Comparison of ENCODE assay signal across 9 mouse cellular contexts in the genomic region with DNA sequence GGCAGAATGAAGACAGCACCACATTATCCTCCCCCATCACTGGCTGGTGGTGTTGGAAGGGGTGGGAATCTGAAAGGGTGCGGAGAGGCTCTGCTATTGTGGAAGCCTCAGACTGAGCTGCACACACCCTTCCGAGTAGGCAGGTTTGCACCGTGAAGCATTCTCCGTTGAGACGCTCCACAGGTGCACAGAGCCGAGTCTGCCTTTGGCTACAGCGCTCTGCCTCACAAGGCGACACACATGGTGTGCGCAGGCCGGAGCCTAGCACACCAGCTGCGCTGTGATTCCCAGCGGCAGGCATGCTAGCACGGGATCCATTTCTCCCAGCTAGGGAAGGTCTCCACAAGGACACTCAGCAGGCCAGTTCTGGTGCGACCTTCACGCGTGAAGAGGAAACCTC. TPM values are rescaled to one million over a fixed set of nuclear protein-coding genes. Genes with fewer than 3 reads are reported as not detected.
DNase-seq lines count a peak whose midpoint lies in the region; ATAC-seq and TF ChIP-seq lines count a peak whose summit lies in the region.
"Had no signal": no experiment of that assay in that cellular context is flagged by ENCODE, and none has a peak within 500 bp of the region (broad histone marks: within the 10 kb centered on the region; RNA-seq: fewer than 3 reads in every experiment).

No protein-coding gene starts in this region.

- peak; percentile 38; the same call in 1 of the 2 replicates for ATAC-seq in midbrain, embryonic 13.5 days
- ATAC-seq in midbrain, postnatal 0 days (ENCODE audit: low FRiP score): no peak
- peak; percentile 29; the same call in 1 of the 2 replicates for ATAC-seq in forebrain, embryonic 15.5 days (replicated peaks)

- intact Hi-C loops in heart, postnatal 10 days (cut with DNase I): no loop called here

- TF ChIP-seq CTCF in midbrain, postnatal 0 days (IDR thresholded peaks at IDR 0.05): no peak
- no peak for TF ChIP-seq CTCF in layer of hippocampus, adult 2 months (conservative IDR thresholded peaks at IDR 0.05)

- WGBS in midbrain, embryonic 13.5 days: 65% methylated on average over 16 of the region's 16 CpGs
- 58% methylated on average over 16 of the region's 16 CpGs for WGBS in midbrain, postnatal 0 days
- WGBS in forebrain, embryonic 15.5 days: 49% methylated on average over 16 of the region's 16 CpGs

- H3K9ac ChIP-seq in midbrain, embryonic 13.5 days (replicated peaks): no peak overlapping the region
- H3K9ac ChIP-seq in midbrain, postnatal 0 days (replicated peaks; ENCODE audit: low read length, poor library complexity, severe bottlenecking): no peak overlapping the region
- no peak overlapping the region for H3K9ac ChIP-seq in forebrain, embryonic 15.5 days (replicated peaks)

- 0 out of 2 replicates have a peak, but pooled peaks cover 6% of the 10 kb centered on the region for H3K27me3 ChIP-seq in midbrain, embryonic 13.5 days
- H3K27me3 ChIP-seq in midbrain, postnatal 0 days (ENCODE audit: insufficient read depth, low read length): no peaks in the 10 kb centered on the region
- no peaks in the 10 kb centered on the region for H3K27me3 ChIP-seq in forebrain, embryonic 15.5 days

- H3K36me3 ChIP-seq in midbrain, embryonic 13.5 days: no peaks in the 10 kb centered on the region
- H3K36me3 ChIP-seq in midbrain, postnatal 0 days (ENCODE audit: insufficient read depth, low read length): no peaks in the 10 kb centered on the region
- no peaks in the 10 kb centered on the region for H3K36me3 ChIP-seq in forebrain, embryonic 15.5 days

- H3K4me1 ChIP-seq in midbrain, embryonic 13.5 days (replicated peaks): peaks cover 35% of the 10 kb centered on the region
- peaks cover 16% of the 10 kb centered on the region; the same call in 1 of the 2 replicates for H3K4me1 ChIP-seq in midbrain, postnatal 0 days (ENCODE audit: insufficient read depth, low read length)
- H3K4me1 ChIP-seq in forebrain, embryonic 15.5 days: peaks cover 30% of the 10 kb centered on the region

- no peak overlapping the region for H3K4me2 ChIP-seq in midbrain, embryonic 13.5 days (replicated peaks)
- no peak overlapping the region for H3K4me2 ChIP-seq in midbrain, postnatal 0 days (ENCODE audit: low read depth, low read length, poor library complexity, severe bottlenecking)
- H3K4me2 ChIP-seq in forebrain, embryonic 15.5 days (replicated peaks): no peak overlapping the region
- H3K4me2 ChIP-seq: liver, embryonic 11.5 days had no signal

- DNase-seq in midbrain, postnatal 0 days (ENCODE audit: low spot score): no peak
- peak; percentile 23 to 41 for DNase-seq in layer of hippocampus, adult 2 months (ENCODE audit: low spot score in 2 of 2)
- peak; percentile 70 to 74 for DNase-seq in right cerebral cortex, postnatal 10 days (ENCODE audit: low spot score in 2 of 2)
- DNase-seq in heart, postnatal 4 days: no peak
- no peak for DNase-seq in heart, postnatal 10 days
- no peak for DNase-seq in spleen, postnatal 4 days (ENCODE audit: low spot score in 2 of 2)

- H3K9me3 ChIP-seq in midbrain, embryonic 13.5 days: no peaks in the 10 kb centered on the region
- H3K9me3 ChIP-seq in midbrain, postnatal 0 days (ENCODE audit: low read length): no peaks in the 10 kb centered on the region
- no peaks in the 10 kb centered on the region for H3K9me3 ChIP-seq in forebrain, embryonic 15.5 days

- no peak overlapping the region for H3K27ac ChIP-seq in midbrain, embryonic 13.5 days
- H3K27ac ChIP-seq in midbrain, postnatal 0 days (ENCODE audit: low read depth, low read length): no peak overlapping the region
- 0 out of 2 replicates have a peak overlapping the region, but pooled peaks have one; percentile 9 for H3K27ac ChIP-seq in forebrain, embryonic 15.5 days (replicated peaks)
- no peak overlapping the region for H3K27ac ChIP-seq in layer of hippocampus, adult 2 months

- no peak overlapping the region for H3K4me3 ChIP-seq in midbrain, embryonic 13.5 days (replicated peaks)
- no peak overlapping the region for H3K4me3 ChIP-seq in midbrain, postnatal 0 days (ENCODE audit: low read depth, low read length)
- no peak overlapping the region for H3K4me3 ChIP-seq in forebrain, embryonic 15.5 days
- no peak overlapping the region for H3K4me3 ChIP-seq in layer of hippocampus, adult 2 months

RNA-seq across cellular contexts. Expression of a gene that starts 47.6 kb away (rescaled TPM):
- polyA plus RNA-seq in midbrain, embryonic 13.5 days (2015; fragmentation: Nextera tagmentation; extraction: Ambion mirVana): 57.8 and 62.2 TPM in 2 replicates
- total RNA-seq in midbrain, postnatal 0 days (2014; rRNA removed): 85.5 and 90.3 TPM in 2 replicates
- 52.9 and 55.9 TPM in 2 replicates for polyA plus RNA-seq in midbrain, postnatal 0 days (2015; fragmentation: Nextera tagmentation; extraction: Ambion mirVana)
- 65.1 and 68.2 TPM in 2 replicates for polyA plus RNA-seq in forebrain, embryonic 15.5 days (2015; fragmentation: Nextera tagmentation; extraction: Ambion mirVana)
- 10 to 100 TPM; 55.2 to 56.7 TPM for total RNA-seq in layer of hippocampus, adult 2 months (2021)
- 10 to 100 TPM; 10.2 to 10.6 TPM for total RNA-seq in heart, postnatal 4 days (2021)
- 1 to 10 TPM; 7.9 to 9.2 TPM for total RNA-seq in heart, postnatal 10 days (2021)

Comparison
In these comparisons a context has a peak if more than half of its experiments do, and no peak if none do; other contexts are left out.
1. DNase-seq: peak in layer of hippocampus, adult 2 months (2 of 2) and right cerebral cortex, postnatal 10 days (2 of 2); none in midbrain, postnatal 0 days (single experiment), heart, postnatal 4 days (single experiment), heart, postnatal 10 days (0 of 2) and spleen, postnatal 4 days (0 of 2).